Mouse (Mus musculus): ENCODE results near the gene Col6a5. TPM values are rescaled to one million over a fixed set of nuclear protein-coding genes. Genes with fewer than 3 reads are reported as not detected.

The Col6a5 gene
- polyA plus RNA-seq, 1 experiment from 2014 or later, result 0.05 TPM

DNA sequence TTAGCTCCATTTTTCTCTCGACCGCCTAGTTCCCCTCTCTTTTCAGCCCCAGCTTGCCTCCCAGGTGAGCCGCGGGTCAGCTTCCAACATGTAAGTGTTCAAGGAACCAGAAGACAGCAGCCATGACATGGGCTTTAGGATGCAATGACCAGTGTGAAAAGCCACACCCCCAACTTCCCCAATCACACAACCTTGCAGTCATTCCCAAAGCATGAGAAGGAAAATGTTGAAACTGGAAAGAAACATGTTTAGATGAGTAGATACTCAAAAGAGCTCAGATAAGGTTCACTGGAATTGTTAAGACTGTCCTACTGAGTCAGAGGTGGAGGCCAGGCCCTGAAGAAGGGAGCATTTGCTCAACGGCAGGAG lies 121.3 kb downstream of the Col6a5 start:
- Histone ChIP-seq H3K36me3 (ENCODE audit: control insufficient read depth, insufficient read depth, low read length) (no peaks in the 10 kb centered on the region), H3K4me3 (ENCODE audit: control insufficient read depth in 1 of 2, insufficient read depth in 1 of 2, low read depth in 1 of 2, low read length in 2 of 2) (no peak overlapping the region), H3K4me2 (ENCODE audit: low read length) (no peak overlapping the region), H3K9ac (ENCODE audit: low read length) (no peak overlapping the region), H3K27ac (replicated peaks in 1 of 2; ENCODE audit: control insufficient read depth in 1 of 2, insufficient read depth in 1 of 2, low read depth in 2 of 2, low read length in 2 of 2) (no peak overlapping the region), H3K4me1 (ENCODE audit: control insufficient read depth in 2 of 2, insufficient read depth in 2 of 2, low read length in 2 of 2) (peaks cover 10 to 21% of the 10 kb centered on the region in 2 experiments), H3K27me3 (ENCODE audit: control insufficient read depth, insufficient read depth, low read length) (no peaks in the 10 kb centered on the region), H3K9me3 (ENCODE audit: control insufficient read depth, low read length) (no peaks in the 10 kb centered on the region)
- 83% methylated on average over 5 of the region's 5 CpGs for WGBS
- ATAC-seq (ENCODE audit: insufficient number of reproducible peaks, insufficient read depth, low FRiP score, low read depth), result no peak

DNA sequence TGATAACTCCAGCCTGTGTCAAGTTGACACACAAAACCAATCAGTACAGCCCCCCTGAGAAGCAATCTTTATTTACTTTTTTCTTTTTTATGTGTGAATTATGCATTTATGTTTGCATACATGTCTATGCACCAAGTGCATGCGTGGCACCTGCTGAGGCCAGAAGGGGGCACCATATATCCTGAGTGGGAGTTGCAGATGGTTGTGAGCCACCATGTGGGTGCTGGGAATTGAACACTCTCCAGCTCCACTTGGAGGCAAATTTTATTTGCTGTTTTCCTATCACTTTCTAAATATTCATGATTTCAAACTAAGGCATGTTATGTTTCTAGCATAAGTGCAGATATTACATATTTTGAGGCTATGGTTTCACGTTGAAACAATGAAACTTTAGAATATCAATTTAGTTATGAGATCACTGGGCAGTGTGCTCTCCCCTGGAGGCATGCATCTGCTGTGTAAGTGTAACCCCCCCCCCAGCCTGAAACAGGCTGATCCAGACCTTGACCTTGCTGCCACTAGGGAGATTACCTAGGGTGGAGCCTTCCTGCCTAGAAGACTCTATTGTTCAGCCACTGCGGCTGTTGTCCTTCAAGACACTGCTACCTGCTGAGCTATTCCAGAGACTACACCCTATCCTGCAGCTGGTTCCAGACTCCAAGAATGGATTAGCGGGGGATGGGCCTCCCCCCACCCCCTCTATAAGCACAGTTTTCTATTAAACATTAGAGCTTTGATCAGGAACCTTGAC lies 121.9 kb downstream of the Col6a5 start:
- ATAC-seq (ENCODE audit: insufficient number of reproducible peaks, insufficient read depth, low FRiP score, low read depth), result no peak
- Histone ChIP-seq H3K36me3 (ENCODE audit: control insufficient read depth, insufficient read depth, low read length) (no peaks in the 10 kb centered on the region), H3K9ac (ENCODE audit: low read length) (no peak overlapping the region), H3K9me3 (ENCODE audit: control insufficient read depth, low read length) (no peaks in the 10 kb centered on the region), H3K27me3 (ENCODE audit: control insufficient read depth, insufficient read depth, low read length) (no peaks in the 10 kb centered on the region), H3K4me1 (ENCODE audit: control insufficient read depth in 2 of 2, insufficient read depth in 2 of 2, low read length in 2 of 2) (peaks cover 13 to 23% of the 10 kb centered on the region in 2 experiments), H3K4me2 (ENCODE audit: low read length) (no peak overlapping the region), H3K27ac (replicated peaks in 1 of 2; ENCODE audit: control insufficient read depth in 1 of 2, insufficient read depth in 1 of 2, low read depth in 2 of 2, low read length in 2 of 2) (no peak overlapping the region), H3K4me3 (ENCODE audit: control insufficient read depth in 1 of 2, insufficient read depth in 1 of 2, low read depth in 1 of 2, low read length in 2 of 2) (no peak overlapping the region)
- 81% methylated on average over 4 of the region's 4 CpGs for WGBS

DNA sequence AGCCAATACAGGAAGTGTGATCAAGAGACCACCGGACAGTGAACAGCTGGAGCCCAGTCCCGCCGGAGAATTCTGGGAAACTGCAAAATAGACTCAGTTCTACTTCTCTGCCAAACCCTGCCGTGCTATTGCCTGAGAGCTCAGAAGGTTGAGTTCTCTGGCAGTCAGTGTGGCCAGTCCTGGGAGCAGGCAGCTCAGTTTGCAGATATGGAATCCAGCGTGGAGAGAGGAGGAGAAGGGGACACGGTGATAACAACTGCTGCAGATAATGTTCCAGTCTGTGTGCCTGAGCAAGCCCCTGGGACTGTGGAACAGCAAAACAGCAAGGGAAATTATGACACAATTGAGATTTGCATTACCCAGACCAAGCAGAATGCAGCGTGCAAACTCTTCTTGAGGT lies 124.9 kb downstream of the Col6a5 start:
- 29% methylated on average over 7 of the region's 7 CpGs for WGBS
- Histone ChIP-seq H3K27ac (replicated peaks in 1 of 2; ENCODE audit: control insufficient read depth in 1 of 2, insufficient read depth in 1 of 2, low read depth in 2 of 2, low read length in 2 of 2) (peak overlapping the region; percentile 60 to 78), H3K4me2 (ENCODE audit: low read length) (peak overlapping the region; percentile 37), H3K36me3 (ENCODE audit: control insufficient read depth, insufficient read depth, low read length) (no peaks in the 10 kb centered on the region), H3K9ac (ENCODE audit: low read length) (no peak overlapping the region), H3K27me3 (ENCODE audit: control insufficient read depth, insufficient read depth, low read length) (no peaks in the 10 kb centered on the region), H3K4me3 (ENCODE audit: control insufficient read depth in 1 of 2, insufficient read depth in 1 of 2, low read depth in 1 of 2, low read length in 2 of 2) (peak overlapping the region in 1 of 2 experiments; percentile 9; a peak in 1 of 4 replicates), H3K9me3 (ENCODE audit: control insufficient read depth, low read length) (no peaks in the 10 kb centered on the region), H3K4me1 (ENCODE audit: control insufficient read depth in 2 of 2, insufficient read depth in 2 of 2, low read length in 2 of 2) (peaks cover 13 to 20% of the 10 kb centered on the region in 2 experiments)
- ATAC-seq (ENCODE audit: insufficient number of reproducible peaks, insufficient read depth, low FRiP score, low read depth), result peak; percentile 86

DNA sequence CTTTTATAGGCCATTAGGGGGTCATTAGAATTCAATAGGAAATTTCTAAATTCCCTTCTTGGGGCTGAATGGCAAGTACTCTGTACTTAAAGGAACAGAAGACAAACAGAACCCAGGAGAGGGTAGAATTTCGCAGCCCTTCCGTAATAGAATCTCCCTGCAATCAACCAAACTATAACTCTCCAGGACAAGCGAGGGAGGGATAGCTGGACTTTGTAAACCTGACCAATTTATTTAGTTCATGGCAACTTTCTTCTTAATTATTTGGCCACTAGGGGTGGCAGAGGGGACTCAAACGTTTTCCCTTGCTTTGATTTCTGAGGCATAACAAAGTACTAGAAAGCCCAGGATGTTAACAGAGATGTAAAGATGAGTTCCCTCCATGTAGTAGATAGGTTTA lies 125.6 kb downstream of the Col6a5 start:
- peak overlapping the region; percentile 37; the same call in 1 of the 2 replicates for H3K4me2 ChIP-seq (ENCODE audit: low read length)
- peak overlapping the region in 1 of 2 experiments; percentile 78; a peak in 2 of 4 replicates for H3K27ac ChIP-seq (replicated peaks in 1 of 2; ENCODE audit: control insufficient read depth in 1 of 2, insufficient read depth in 1 of 2, low read depth in 2 of 2, low read length in 2 of 2)
- WGBS, result 56% methylated on average over 4 of the region's 4 CpGs
- H3K4me1 ChIP-seq (ENCODE audit: control insufficient read depth in 2 of 2, insufficient read depth in 2 of 2, low read length in 2 of 2), result peaks cover 13 to 20% of the 10 kb centered on the region in 2 experiments
- no peaks in the 10 kb centered on the region for H3K9me3 ChIP-seq (ENCODE audit: control insufficient read depth, low read length)
- H3K4me3 ChIP-seq (ENCODE audit: control insufficient read depth in 1 of 2, insufficient read depth in 1 of 2, low read depth in 1 of 2, low read length in 2 of 2), result no peak overlapping the region
- no peak overlapping the region for H3K9ac ChIP-seq (ENCODE audit: low read length)
- ATAC-seq (ENCODE audit: insufficient number of reproducible peaks, insufficient read depth, low FRiP score, low read depth), result no peak
- no peaks in the 10 kb centered on the region for H3K36me3 ChIP-seq (ENCODE audit: control insufficient read depth, insufficient read depth, low read length)
- no peaks in the 10 kb centered on the region for H3K27me3 ChIP-seq (ENCODE audit: control insufficient read depth, insufficient read depth, low read length)

DNA sequence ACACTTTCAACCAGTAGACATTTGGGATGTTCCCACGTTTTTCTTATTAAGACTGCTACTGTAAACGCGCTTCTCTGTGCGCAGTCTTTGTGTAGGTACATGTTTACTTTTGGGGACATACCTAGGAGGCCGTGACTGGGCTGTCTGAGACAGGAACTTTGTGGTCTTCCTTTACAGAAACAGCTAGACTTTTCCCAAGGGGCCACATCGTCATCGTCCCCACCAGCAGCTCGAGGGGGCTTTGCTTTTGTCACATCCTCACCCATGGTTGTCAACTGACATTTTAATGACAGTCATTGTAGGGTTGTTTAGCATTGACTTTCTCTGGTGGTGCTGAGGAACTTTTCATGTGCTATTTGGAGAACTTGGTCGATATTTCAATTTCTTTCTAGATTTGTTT lies 129.2 kb downstream of the Col6a5 start:
- Histone ChIP-seq H3K9ac (ENCODE audit: low read length) (no peak overlapping the region), H3K9me3 (ENCODE audit: control insufficient read depth, low read length) (no peaks in the 10 kb centered on the region), H3K4me1 (ENCODE audit: control insufficient read depth in 2 of 2, insufficient read depth in 2 of 2, low read length in 2 of 2) (peaks cover 13 to 17% of the 10 kb centered on the region in 2 experiments), H3K27me3 (ENCODE audit: control insufficient read depth, insufficient read depth, low read length) (peaks cover 10% of the 10 kb centered on the region), H3K4me2 (ENCODE audit: low read length) (no peak overlapping the region), H3K4me3 (ENCODE audit: control insufficient read depth in 1 of 2, insufficient read depth in 1 of 2, low read depth in 1 of 2, low read length in 2 of 2) (no peak overlapping the region), H3K36me3 (ENCODE audit: control insufficient read depth, insufficient read depth, low read length) (no peaks in the 10 kb centered on the region), H3K27ac (replicated peaks in 1 of 2; ENCODE audit: control insufficient read depth in 1 of 2, insufficient read depth in 1 of 2, low read depth in 2 of 2, low read length in 2 of 2) (no peak overlapping the region)
- no peak for ATAC-seq (ENCODE audit: insufficient number of reproducible peaks, insufficient read depth, low FRiP score, low read depth)
- WGBS, result 85% methylated on average over 9 of the region's 9 CpGs

DNA sequence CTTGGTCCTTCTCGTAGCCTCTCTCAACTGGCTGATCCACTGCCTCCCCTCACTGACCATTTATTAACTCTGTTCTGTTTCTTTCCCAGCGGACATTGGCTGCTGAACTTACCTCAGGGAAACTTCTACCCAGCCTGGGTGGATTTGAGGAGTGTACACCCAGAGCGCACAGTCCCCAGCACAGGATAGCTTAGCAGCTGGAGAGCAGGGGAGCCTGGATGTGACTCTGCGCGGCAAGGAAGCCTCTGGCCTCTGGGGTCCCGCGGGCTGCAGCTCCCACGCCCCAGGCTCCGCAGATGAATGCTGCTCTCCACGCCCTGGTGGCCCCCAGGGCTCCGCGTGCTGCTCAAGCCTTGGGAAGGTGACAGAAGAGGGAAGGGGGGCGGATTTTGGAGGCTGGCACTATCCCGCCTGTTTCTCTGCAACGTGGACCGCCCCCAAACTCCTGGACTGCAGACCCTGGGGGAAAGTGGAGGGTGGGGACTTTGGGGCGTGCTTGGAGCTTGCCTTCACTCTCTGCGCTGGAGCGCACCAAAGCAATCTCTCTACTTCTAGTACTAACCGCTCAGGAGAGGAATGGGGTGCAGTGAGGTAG lies 132.6 kb downstream of the Col6a5 start, which contains the start of gene Col6a6:
TSS of gene Col6a6 (minus strand) at position 370 of the 595 bp plus-strand sequence.
- Histone ChIP-seq H3K27ac (replicated peaks in 1 of 2; ENCODE audit: control insufficient read depth in 1 of 2, insufficient read depth in 1 of 2, low read depth in 2 of 2, low read length in 2 of 2) (peak within 1 kb of the TSS; percentile 19 to 37; a peak in 2 of 4 replicates), H3K9ac (ENCODE audit: low read length) (peak within 1 kb of the TSS; percentile 64; the same call in 1 of the 2 replicates), H3K4me1 (ENCODE audit: control insufficient read depth in 2 of 2, insufficient read depth in 2 of 2, low read length in 2 of 2) (peaks cover 0 to 2% of the 10 kb centered on the region in 2 experiments; a peak in 2 of 4 replicates), H3K4me2 (ENCODE audit: low read length) (peak within 1 kb of the TSS; percentile 63), H3K36me3 (ENCODE audit: control insufficient read depth, insufficient read depth, low read length) (no peaks in the 10 kb centered on the region), H3K4me3 (ENCODE audit: control insufficient read depth in 1 of 2, insufficient read depth in 1 of 2, low read depth in 1 of 2, low read length in 2 of 2) (peak within 1 kb of the TSS; percentile 22 to 31; a peak in 3 of 4 replicates), H3K27me3 (ENCODE audit: control insufficient read depth, insufficient read depth, low read length) (peaks cover 10% of the 10 kb centered on the region), H3K9me3 (ENCODE audit: control insufficient read depth, low read length) (no peaks in the 10 kb centered on the region)
- ATAC-seq (ENCODE audit: insufficient number of reproducible peaks, insufficient read depth, low FRiP score, low read depth), result no peak
- WGBS, result 9% methylated on average over 20 of the region's 20 CpGs

DNA sequence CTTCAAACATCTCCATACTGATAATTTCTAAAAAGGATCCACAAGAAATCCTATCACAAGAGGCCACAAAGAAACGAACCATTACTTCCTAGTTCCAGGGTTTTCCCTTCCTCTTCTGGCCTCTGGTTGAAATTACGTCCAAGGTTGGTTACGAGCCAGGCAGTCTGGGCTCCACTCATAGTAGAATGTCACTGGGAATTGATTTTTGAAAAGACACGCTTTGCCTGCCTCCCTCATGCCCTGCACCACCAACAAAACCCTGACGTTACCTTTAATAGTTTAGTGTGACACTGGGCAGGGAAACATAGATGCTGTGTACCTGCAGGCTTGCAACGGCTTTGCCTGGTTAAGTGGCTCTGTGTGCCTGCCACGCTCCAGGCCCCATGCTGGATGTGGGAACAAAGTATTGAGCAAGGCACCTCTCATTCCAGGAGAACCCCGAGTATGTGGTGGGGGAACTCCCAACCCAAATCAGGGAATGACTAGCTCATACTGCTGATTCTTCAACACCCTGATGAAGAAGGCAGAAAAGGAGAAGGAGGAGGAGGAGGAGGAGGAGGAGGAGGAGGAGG lies 133.3 kb downstream of the Col6a5 start:
- no peak for ATAC-seq (ENCODE audit: insufficient number of reproducible peaks, insufficient read depth, low FRiP score, low read depth)
- no peaks in the 10 kb centered on the region for H3K36me3 ChIP-seq (ENCODE audit: control insufficient read depth, insufficient read depth, low read length)
- H3K27me3 ChIP-seq (ENCODE audit: control insufficient read depth, insufficient read depth, low read length), result peaks cover 10% of the 10 kb centered on the region
- H3K9me3 ChIP-seq (ENCODE audit: control insufficient read depth, low read length), result no peaks in the 10 kb centered on the region
- H3K9ac ChIP-seq (ENCODE audit: low read length), result no peak overlapping the region
- H3K27ac ChIP-seq (replicated peaks in 1 of 2; ENCODE audit: control insufficient read depth in 1 of 2, insufficient read depth in 1 of 2, low read depth in 2 of 2, low read length in 2 of 2), result peak overlapping the region in 1 of 2 experiments; percentile 37; a peak in 1 of 4 replicates
- H3K4me1 ChIP-seq (ENCODE audit: control insufficient read depth in 2 of 2, insufficient read depth in 2 of 2, low read length in 2 of 2), result peaks cover 0 to 2% of the 10 kb centered on the region in 2 experiments; a peak in 2 of 4 replicates
- 56% methylated on average over 8 of the region's 8 CpGs for WGBS
- peak overlapping the region; percentile 17 for H3K4me2 ChIP-seq (ENCODE audit: low read length)
- H3K4me3 ChIP-seq (ENCODE audit: control insufficient read depth in 1 of 2, insufficient read depth in 1 of 2, low read depth in 1 of 2, low read length in 2 of 2), result peak overlapping the region in 1 of 2 experiments; percentile 22; a peak in 1 of 4 replicates

Data from heart, embryonic 14.5 days (tissue).